Mouse (Mus musculus) MEL (cell line): ENCODE measurements around the gene Aplf.

ENCODE experiments used
- BHLHE40 ChIP-seq: IDR thresholded peaks from 2 replicates; pipeline ENCODE4 v1.6.1; 2012; ENCODE audit warnings: low read depth, mild to moderate bottlenecking, inconsistent platforms, low read length, improper control_type of control experiment, borderline replicate concordance
- CHD2 ChIP-seq: IDR thresholded peaks from 2 replicates; pipeline ENCODE4 v1.6.1; 2011; ENCODE audit warnings: low read length, improper control_type of control experiment
- CTCF ChIP-seq, 3 experiments: IDR thresholded peaks in 2 of 3; conservative IDR thresholded peaks in 1 of 3; 2 replicates each; pipeline ENCODE4 v1.5.1; 2011 to 2012; ENCODE audit warnings: low read length in 3 of 3, low read depth in 2 of 3, mild to moderate bottlenecking in 2 of 3, improper control_type of control experiment in 1 of 3, inconsistent platforms in 1 of 3, mixed read lengths in 1 of 3, moderate library complexity in 1 of 3; ENCODE audit not compliant: control insufficient read depth in 1 of 3, insufficient read depth in 1 of 3, poor library complexity in 1 of 3, severe bottlenecking in 1 of 3
- E2F4 ChIP-seq: IDR thresholded peaks from 2 replicates; pipeline ENCODE4 v1.6.1; 2011; ENCODE audit warnings: low read depth, low read length, improper control_type of control experiment, borderline replicate concordance
- ELF1 ChIP-seq: IDR thresholded peaks from 2 replicates; pipeline ENCODE4 v1.6.1; 2014; ENCODE audit warnings: low read depth, mild to moderate bottlenecking, inconsistent platforms, low read length, improper control_type of control experiment, moderate library complexity
- EP300 ChIP-seq, 2 experiments: IDR thresholded peaks; 2 replicates each; pipeline ENCODE4 v1.6.1; 2011; ENCODE audit warnings: improper control_type of control experiment in 2 of 2, low read length in 2 of 2, low read depth in 1 of 2, mild to moderate bottlenecking in 1 of 2
- ETS1 ChIP-seq: IDR thresholded peaks from 2 replicates; pipeline ENCODE4 v1.6.1; 2012; ENCODE audit warnings: low read depth, mild to moderate bottlenecking, inconsistent platforms, low read length, improper control_type of control experiment, moderate library complexity
- MYC ChIP-seq: IDR thresholded peaks from 2 replicates; pipeline ENCODE4 v1.6.1; 2011; ENCODE audit warnings: low read depth, mild to moderate bottlenecking, low read length, improper control_type of control experiment, moderate library complexity
- POLR2A ChIP-seq, 2 experiments: IDR thresholded peaks; 2 replicates each; pipeline ENCODE4 v1.6.1; 2011 to 2012; ENCODE audit warnings: low read length in 2 of 2, mild to moderate bottlenecking in 2 of 2, control low read depth in 1 of 2, improper control_type of control experiment in 1 of 2, low read depth in 1 of 2, moderate library complexity in 1 of 2; ENCODE audit not compliant: control insufficient read depth in 1 of 2, insufficient read depth in 1 of 2, poor library complexity in 1 of 2
- SIN3A ChIP-seq: IDR thresholded peaks from 2 replicates; pipeline ENCODE4 v1.6.1; 2012; ENCODE audit warnings: low read length, improper control_type of control experiment, inconsistent platforms
- TCF12 ChIP-seq: IDR thresholded peaks from 2 replicates; pipeline ENCODE4 v1.6.1; 2014; ENCODE audit warnings: low read depth, mild to moderate bottlenecking, inconsistent platforms, low read length, improper control_type of control experiment, moderate library complexity
- UBTF ChIP-seq: IDR thresholded peaks from 2 replicates; pipeline ENCODE4 v1.6.1; 2012; ENCODE audit warnings: low read depth, mild to moderate bottlenecking, inconsistent platforms, low read length, improper control_type of control experiment, moderate library complexity, borderline replicate concordance; ENCODE audit not compliant: insufficient read depth
- USF1 ChIP-seq: IDR thresholded peaks from 2 replicates; pipeline ENCODE4 v1.6.1; 2014; ENCODE audit warnings: low read depth, mild to moderate bottlenecking, inconsistent platforms, low read length, improper control_type of control experiment, moderate library complexity
- ZC3H11A ChIP-seq: IDR thresholded peaks from 2 replicates; pipeline ENCODE4 v1.6.1; 2012; ENCODE audit warnings: low read depth, mild to moderate bottlenecking, inconsistent platforms, low read length, improper control_type of control experiment

- no peak for TF ChIP-seq CTCF (IDR thresholded peaks at IDR 0.05 in 2 of 3, conservative IDR thresholded peaks at IDR 0.05 in 1 of 3; ENCODE audit: control insufficient read depth in 1 of 3, insufficient read depth in 1 of 3, low read depth in 2 of 3, low read length in 3 of 3, poor library complexity in 1 of 3, severe bottlenecking in 1 of 3)
- no peak for TF ChIP-seq BHLHE40
- TF ChIP-seq E2F4, result no peak
- TF ChIP-seq ETS1, result no peak
- TF ChIP-seq POLR2A (IDR thresholded peaks at IDR 0.05; ENCODE audit: control insufficient read depth in 1 of 2, insufficient read depth in 1 of 2, low read depth in 1 of 2, low read length in 2 of 2, poor library complexity in 1 of 2), result no peak
- no peak for TF ChIP-seq SIN3A
- TF ChIP-seq TCF12, result no peak
- no peak for TF ChIP-seq ELF1
- TF ChIP-seq ZC3H11A, result no peak
- no peak for TF ChIP-seq CHD2
- no peak for TF ChIP-seq UBTF
- TF ChIP-seq EP300 (IDR thresholded peaks at IDR 0.05; ENCODE audit: low read depth in 1 of 2, low read length in 2 of 2), result no peak
- TF ChIP-seq MYC, result no peak
- no peak for TF ChIP-seq USF1
These were observed 48.8 kb downstream of the Aplf start for GRCm38 (mm10) chr6:87623151-87623550.
